Mouse (Mus musculus): ENCODE results near the gene Skap1. TPM values are rescaled to one million over a fixed set of nuclear protein-coding genes. Genes with fewer than 3 reads are reported as not detected.

Skap1 gene
- polyA plus RNA-seq, 1 experiment = 4.9 TPM

- H3K4me1 ChIP-seq (ENCODE audit: control insufficient read depth, insufficient read depth, low read length) = no peaks in the 10 kb centered on the region
Measured at GRCm38 (mm10) chr11:96624436-96624835, 160.0 kb downstream of the Skap1 start.

GRCm38 (mm10) chr11:96629775-96630174 lies 165.4 kb downstream of the Skap1 start:
- no peak overlapping the region for H3K27ac ChIP-seq (ENCODE audit: control insufficient read depth, insufficient read depth, low read depth, low read length, poor library complexity)
- 81% methylated on average over 9 of the region's 9 CpGs for WGBS
- no peak overlapping the region for H3K4me3 ChIP-seq (replicated peaks; ENCODE audit: control insufficient read depth, low read depth, low read length)
- H3K4me1 ChIP-seq (ENCODE audit: control insufficient read depth, insufficient read depth, low read length) = no peaks in the 10 kb centered on the region
- TF ChIP-seq POLR2A (IDR thresholded peaks at IDR 0.05; ENCODE audit: borderline replicate concordance, control insufficient read depth, low read depth, low read length) (no peak), CTCF (IDR thresholded peaks at IDR 0.05; ENCODE audit: control insufficient read depth, insufficient read depth, low read length) (no peak)

More at GRCm38 (mm10) chr11:96624436-96624835, 160.0 kb downstream of the Skap1 start:
- H3K27ac ChIP-seq (ENCODE audit: control insufficient read depth, insufficient read depth, low read depth, low read length, poor library complexity) = no peak overlapping the region
- WGBS = 50% methylated on average over 4 of the region's 4 CpGs
- no peak overlapping the region for H3K4me3 ChIP-seq (replicated peaks; ENCODE audit: control insufficient read depth, low read depth, low read length)
- TF ChIP-seq POLR2A (IDR thresholded peaks at IDR 0.05; ENCODE audit: borderline replicate concordance, control insufficient read depth, low read depth, low read length) = no peak
- TF ChIP-seq CTCF (IDR thresholded peaks at IDR 0.05; ENCODE audit: control insufficient read depth, insufficient read depth, low read length) = no peak

- H3K27ac ChIP-seq (ENCODE audit: control insufficient read depth, insufficient read depth, low read depth, low read length, poor library complexity) = no peak overlapping the region
- no peak overlapping the region for H3K4me3 ChIP-seq (replicated peaks; ENCODE audit: control insufficient read depth, low read depth, low read length)
- no peaks in the 10 kb centered on the region for H3K4me1 ChIP-seq (ENCODE audit: control insufficient read depth, insufficient read depth, low read length)
- WGBS = 78% methylated on average over 3 of the region's 3 CpGs
- TF ChIP-seq POLR2A (IDR thresholded peaks at IDR 0.05; ENCODE audit: borderline replicate concordance, control insufficient read depth, low read depth, low read length) (no peak), CTCF (IDR thresholded peaks at IDR 0.05; ENCODE audit: control insufficient read depth, insufficient read depth, low read length) (no peak)
Measured at GRCm38 (mm10) chr11:96631521-96631920, 167.1 kb downstream of the Skap1 start.

GRCm38 (mm10) chr11:96637927-96638326 lies 173.5 kb downstream of the Skap1 start:
- H3K27ac ChIP-seq (ENCODE audit: control insufficient read depth, insufficient read depth, low read depth, low read length, poor library complexity) = no peak overlapping the region
- no peaks in the 10 kb centered on the region; the same call in 1 of the 2 replicates for H3K4me1 ChIP-seq (ENCODE audit: control insufficient read depth, insufficient read depth, low read length)
- H3K4me3 ChIP-seq (replicated peaks; ENCODE audit: control insufficient read depth, low read depth, low read length) = no peak overlapping the region
- TF ChIP-seq POLR2A (IDR thresholded peaks at IDR 0.05; ENCODE audit: borderline replicate concordance, control insufficient read depth, low read depth, low read length) (no peak), CTCF (IDR thresholded peaks at IDR 0.05; ENCODE audit: control insufficient read depth, insufficient read depth, low read length) (no peak)
- WGBS = 72% methylated on average over 7 of the region's 7 CpGs

DNA sequence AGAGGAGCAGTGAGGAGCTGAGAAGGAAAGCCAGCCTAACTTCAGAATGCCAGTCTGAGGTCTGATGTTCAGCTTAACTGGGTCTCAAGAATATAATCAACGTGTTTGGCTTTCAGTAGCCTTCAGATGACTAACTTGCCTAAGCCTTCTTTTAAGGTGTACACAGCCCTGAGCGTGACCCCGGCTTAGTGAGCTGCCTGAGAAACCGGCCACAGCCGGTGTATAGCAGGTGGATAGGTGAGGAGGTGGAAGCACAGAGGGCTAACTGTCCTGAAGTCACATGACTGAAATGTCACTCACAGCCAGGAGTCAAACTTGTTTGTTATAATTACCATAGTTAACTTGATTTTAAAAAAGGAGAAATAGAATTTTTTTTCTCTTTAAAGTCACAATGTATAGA lies 175.4 kb downstream of the Skap1 start:
- TF ChIP-seq CTCF (IDR thresholded peaks at IDR 0.05; ENCODE audit: control insufficient read depth, insufficient read depth, low read length) = no peak
- no peak for TF ChIP-seq POLR2A (IDR thresholded peaks at IDR 0.05; ENCODE audit: borderline replicate concordance, control insufficient read depth, low read depth, low read length)
- H3K4me1 ChIP-seq (ENCODE audit: control insufficient read depth, insufficient read depth, low read length) = no peaks in the 10 kb centered on the region; the same call in 1 of the 2 replicates
- no peak overlapping the region for H3K4me3 ChIP-seq (replicated peaks; ENCODE audit: control insufficient read depth, low read depth, low read length)
- H3K27ac ChIP-seq (ENCODE audit: control insufficient read depth, insufficient read depth, low read depth, low read length, poor library complexity) = no peak overlapping the region
- WGBS = 70% methylated on average over 5 of the region's 5 CpGs

GRCm38 (mm10) chr11:96642173-96643140 lies 178.1 kb downstream of the Skap1 start:
- Histone ChIP-seq H3K4me1 (ENCODE audit: control insufficient read depth, insufficient read depth, low read length) (no peaks in the 10 kb centered on the region; the same call in 1 of the 2 replicates), H3K27ac (ENCODE audit: control insufficient read depth, insufficient read depth, low read depth, low read length, poor library complexity) (peak overlapping the region; percentile 34; the same call in 1 of the 2 replicates), H3K4me3 (replicated peaks; ENCODE audit: control insufficient read depth, low read depth, low read length) (no peak overlapping the region)
- TF ChIP-seq POLR2A (IDR thresholded peaks at IDR 0.05; ENCODE audit: borderline replicate concordance, control insufficient read depth, low read depth, low read length) = no peak
- TF ChIP-seq CTCF (IDR thresholded peaks at IDR 0.05; ENCODE audit: control insufficient read depth, insufficient read depth, low read length) = no peak
- 36% methylated on average over 17 of the region's 17 CpGs for WGBS

- TF ChIP-seq CTCF (IDR thresholded peaks at IDR 0.05; ENCODE audit: control insufficient read depth, insufficient read depth, low read length) = no peak
- TF ChIP-seq POLR2A (IDR thresholded peaks at IDR 0.05; ENCODE audit: borderline replicate concordance, control insufficient read depth, low read depth, low read length) = no peak
- H3K4me3 ChIP-seq (replicated peaks; ENCODE audit: control insufficient read depth, low read depth, low read length) = no peak overlapping the region
- 43% methylated on average over 7 of the region's 7 CpGs for WGBS
- no peaks in the 10 kb centered on the region; the same call in 1 of the 2 replicates for H3K4me1 ChIP-seq (ENCODE audit: control insufficient read depth, insufficient read depth, low read length)
- no peak overlapping the region for H3K27ac ChIP-seq (ENCODE audit: control insufficient read depth, insufficient read depth, low read depth, low read length, poor library complexity)
Measured at GRCm38 (mm10) chr11:96644969-96645368, 180.6 kb downstream of the Skap1 start.

DNA sequence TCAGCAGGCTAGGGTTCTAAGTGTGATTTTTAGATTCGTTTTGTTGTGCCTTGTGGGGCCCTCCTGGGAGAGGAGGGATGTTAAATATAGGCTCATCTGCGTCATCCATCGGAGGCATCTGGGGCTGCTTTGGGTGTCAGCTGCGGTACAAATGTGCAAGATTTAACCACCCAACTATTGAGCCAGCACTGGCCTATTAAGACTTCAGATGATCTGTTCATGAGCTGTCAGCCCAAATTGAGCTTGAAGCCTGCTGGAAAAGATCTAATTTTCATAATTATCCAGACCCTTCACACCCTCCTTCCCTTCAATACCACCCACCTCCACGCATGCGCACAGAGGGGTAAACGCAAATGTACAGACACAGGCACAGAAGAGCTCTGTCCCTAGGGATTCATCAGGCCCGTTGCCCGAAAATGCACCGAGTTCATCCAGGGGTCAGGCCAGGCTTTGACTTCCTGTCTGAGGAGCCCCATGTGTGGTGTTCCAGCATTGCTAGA lies 181.2 kb downstream of the Skap1 start:
- WGBS = 66% methylated on average over 10 of the region's 10 CpGs
- Histone ChIP-seq H3K27ac (ENCODE audit: control insufficient read depth, insufficient read depth, low read depth, low read length, poor library complexity) (no peak overlapping the region), H3K4me1 (ENCODE audit: control insufficient read depth, insufficient read depth, low read length) (no peaks in the 10 kb centered on the region; the same call in 1 of the 2 replicates), H3K4me3 (replicated peaks; ENCODE audit: control insufficient read depth, low read depth, low read length) (no peak overlapping the region)
- TF ChIP-seq POLR2A (IDR thresholded peaks at IDR 0.05; ENCODE audit: borderline replicate concordance, control insufficient read depth, low read depth, low read length) (no peak), CTCF (IDR thresholded peaks at IDR 0.05; ENCODE audit: control insufficient read depth, insufficient read depth, low read length) (no peak)
